Mouse (Mus musculus): ENCODE measurements at regions not wholly inside any gene's neighbourhood (a gene's known extent, or its start where the extent isn't known, plus 50 kb on each side); places are given as distances from the start of the nearest gene placed in this dataset.
"Not testable (repeated sequence)": the region's sequence is repeated elsewhere in the genome, so short reads cannot be mapped to it uniquely, and the experiment has no call there.

GRCm38 (mm10) chr3:84390769-84391168, 84.1 kb upstream of the Trim2 start:
- no peak for DNase-seq

GRCm38 (mm10) chr3:84388486-84388885, 81.8 kb upstream of the Trim2 start:
- no peak for DNase-seq

- no peak for DNase-seq
These were observed 79.0 kb upstream of the Trim2 start for GRCm38 (mm10) chr3:84385656-84386055.

- no peak for DNase-seq
These were observed 76.9 kb upstream of the Trim2 start for GRCm38 (mm10) chr3:84383559-84383958.

DNA sequence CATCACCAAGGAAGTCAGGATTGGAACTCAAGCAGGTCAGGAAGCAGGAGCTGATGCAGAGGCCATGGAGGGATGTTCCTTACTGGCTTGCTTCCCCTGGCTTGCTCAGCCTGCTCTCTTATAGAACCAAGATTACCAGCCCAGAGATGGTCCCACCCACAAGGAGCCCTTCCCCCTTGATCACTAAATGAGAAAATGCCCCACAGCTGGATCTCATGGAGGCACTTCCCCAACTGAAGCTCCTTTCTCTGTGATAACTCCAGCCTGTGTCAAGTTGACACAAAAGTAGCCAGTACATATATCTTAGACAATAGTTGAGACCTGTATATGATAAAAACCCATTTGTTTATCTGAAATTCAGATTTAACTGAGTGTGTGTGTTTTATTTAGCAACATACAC, 76.4 kb upstream of the Trim2 start:
- DNase-seq, result not testable (repeated sequence)

- peak; percentile 47 to 52 for DNase-seq
These were observed 75.3 kb upstream of the Trim2 start for GRCm38 (mm10) chr3:84382006-84382405.

GRCm38 (mm10) chr3:84378987-84379556, 72.4 kb upstream of the Trim2 start:
- DNase-seq, result no peak

- DNase-seq, result peak in 1 of 2 experiments; percentile 21
These were observed 69.8 kb upstream of the Trim2 start for GRCm38 (mm10) chr3:84376510-84376909.

DNA sequence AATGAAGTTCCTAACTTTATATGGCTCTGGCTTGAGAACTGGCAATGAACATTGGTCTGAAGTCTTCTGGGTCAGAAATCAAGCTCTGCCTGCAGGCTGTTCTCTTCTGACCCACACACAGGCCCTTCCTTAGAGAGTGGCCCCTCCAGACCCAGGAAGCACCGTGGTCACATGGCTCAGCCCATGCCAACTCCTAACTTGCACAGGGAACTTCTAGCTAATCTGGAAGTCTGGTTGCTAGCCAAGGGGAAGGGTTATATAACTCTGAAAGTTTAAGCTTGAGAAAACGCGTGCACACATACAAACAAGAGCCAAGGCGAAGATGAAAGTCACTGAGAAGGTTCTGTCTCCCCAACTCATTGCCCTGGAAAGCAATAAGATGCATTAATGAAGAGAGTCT, 69.2 kb upstream of the Trim2 start:
- peak; percentile 34 to 40 for DNase-seq

DNA sequence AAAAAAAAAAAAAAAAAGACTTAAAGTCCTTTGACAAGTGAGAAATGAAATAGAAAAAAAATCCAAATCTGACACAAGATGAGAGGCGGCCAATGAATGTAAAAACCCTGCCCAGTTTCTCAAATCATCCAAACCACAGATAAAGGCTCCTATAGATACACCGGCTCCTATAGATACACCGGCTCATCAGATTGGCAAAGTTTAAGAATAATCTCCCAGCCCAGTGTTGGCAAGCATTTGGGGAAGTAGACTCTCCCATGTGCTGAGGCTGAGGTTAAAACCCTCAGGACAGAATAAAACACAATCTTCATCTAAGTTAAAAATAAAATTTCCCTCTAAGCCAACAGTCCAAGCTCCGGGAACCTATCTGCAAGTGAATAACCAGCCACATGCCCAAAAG, 65.2 kb upstream of the Trim2 start:
- no peak for DNase-seq

DNA sequence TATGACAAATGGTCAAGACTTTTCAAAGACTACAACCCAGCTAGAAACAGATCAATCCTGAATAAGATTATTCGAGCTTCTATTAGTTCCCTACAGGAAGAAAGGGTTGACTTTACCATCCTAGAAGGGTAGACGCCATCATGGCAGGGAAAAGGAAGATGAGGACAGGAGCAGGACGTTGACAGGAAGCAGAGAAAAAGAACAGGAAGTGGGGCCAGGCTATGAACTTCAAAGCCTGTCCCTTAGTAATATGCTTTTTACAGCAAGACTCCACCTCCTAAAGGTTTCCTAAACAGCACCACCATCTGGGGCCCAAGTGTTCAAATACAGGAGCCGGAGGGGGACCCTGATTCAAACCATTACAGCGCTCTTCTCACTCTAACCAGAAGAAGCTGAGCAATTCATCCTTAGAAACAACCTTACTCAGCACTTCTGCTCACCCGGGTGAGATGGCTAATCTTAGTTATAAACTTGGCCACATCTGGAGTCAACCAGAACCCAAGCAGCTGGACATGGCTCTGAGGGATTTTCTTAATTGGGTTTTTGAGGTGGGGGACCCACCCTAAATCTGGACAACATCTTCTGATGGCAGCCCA, 60.6 kb upstream of the Trim2 start:
- no peak for DNase-seq

DNA sequence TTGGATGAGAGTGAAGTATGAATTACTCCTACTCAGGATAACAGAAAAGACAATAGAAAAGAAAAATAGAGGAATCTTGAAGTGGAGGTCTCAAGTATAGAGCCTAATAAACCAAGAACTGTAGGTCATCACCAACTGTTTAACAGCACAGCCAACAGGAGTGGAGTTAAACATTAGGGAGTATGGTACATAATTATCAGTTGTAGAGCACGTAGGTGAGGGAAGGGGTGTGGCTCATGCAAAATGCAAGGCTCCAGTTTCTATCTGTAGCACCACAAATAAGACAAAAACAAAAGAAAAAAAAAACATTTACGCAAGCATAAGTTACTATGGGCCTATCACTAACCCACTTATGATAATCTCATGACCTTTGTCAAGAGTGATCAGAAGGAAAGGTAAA, 52.0 kb upstream of the Trim2 start:
- DNase-seq, result no peak

GRCm38 (mm10) chr3:84356690-84357014, 50.0 kb upstream of the Trim2 start:
- DNase-seq, result no peak

All from heart, adult 18-20 months (tissue).